Mouse (Mus musculus) cerebellum, adult 2 months (tissue): Measurements from ENCODE around the gene Atf4. TPM values are rescaled to one million over a fixed set of nuclear protein-coding genes. Genes with fewer than 3 reads are reported as not detected.

ENCODE experiments used
- DNase-seq, 2 experiments: peaks; one replicate each; pipeline ENCODE4 v3.0.0; 2021
- H3K27ac ChIP-seq: fragments of 200-500 bp; 2 replicates; pipeline ENCODE4 v1.5.1; 2012; ENCODE audit warnings: low read length, control low read depth, inconsistent platforms; ENCODE audit not compliant: insufficient read depth
- H3K27me3 ChIP-seq: fragments of 200-500 bp; 2 replicates; pipeline ENCODE4 v1.6.1; 2012; ENCODE audit warnings: inconsistent platforms, mild to moderate bottlenecking, low read length, moderate library complexity; ENCODE audit not compliant: control insufficient read depth, insufficient read depth
- H3K4me1 ChIP-seq: fragments of 200-500 bp; 2 replicates; pipeline ENCODE4 v1.6.1; 2011; ENCODE audit warnings: low read length; ENCODE audit not compliant: control insufficient read depth, insufficient read depth
- H3K4me3 ChIP-seq: fragments of 200-500 bp; replicated peaks from 2 replicates; pipeline ENCODE3; 2011; ENCODE audit warnings: mild to moderate bottlenecking, low read depth, low read length, control low read depth; ENCODE audit not compliant: insufficient read depth
- CTCF ChIP-seq: fragments of 200-500 bp; IDR thresholded peaks from 2 replicates; pipeline ENCODE4 v1.5.1; 2011; ENCODE audit warnings: low read depth, mild to moderate bottlenecking, control low read depth, low read length, moderate library complexity, borderline replicate concordance; ENCODE audit not compliant: insufficient read depth
- POLR2A ChIP-seq: fragments of 200-500 bp; IDR thresholded peaks from 2 replicates; pipeline ENCODE4 v1.6.1; 2011; ENCODE audit warnings: low read length, control low read depth, borderline replicate concordance; ENCODE audit not compliant: insufficient read depth
- WGBS: fragments of 180-500 bp; shearing (Covaris S2); methylation state at CpG from one replicate; pipeline ENCODE4 v1.1.7; 2018; 5-methylcytosine and 5-hydroxymethylcytosine counted together
- polyA plus RNA-seq: library from polyadenylated mRNA; depleted of rRNA; stranded (reverse); fragments of >200 nt; gene quantifications from 2 replicates; pipeline ENCODE4 v1.2.3, GENCODE M21; 2012; rRNA removed

Gene Atf4
- polyA plus RNA-seq, 1 experiment: 242 TPM

- TF ChIP-seq POLR2A (no peak), CTCF (no peak)
- Histone ChIP-seq H3K27ac (0 out of 2 replicates have a peak overlapping the region, but pooled peaks have one; percentile 9), H3K4me1 (peaks cover 45% of the 10 kb centered on the region), H3K4me3 (no peak overlapping the region), H3K27me3 (no peaks in the 10 kb centered on the region)
- peak; percentile 66 to 78 for DNase-seq
- 20% methylated on average over 14 of the region's 14 CpGs for WGBS
Measured at GRCm38 (mm10) chr15:80303779-80304178, 48.8 kb downstream of the Atf4 start.

- Histone ChIP-seq H3K4me1 (peaks cover 45% of the 10 kb centered on the region), H3K27ac (0 out of 2 replicates have a peak overlapping the region, but pooled peaks have one; percentile 9), H3K4me3 (no peak overlapping the region), H3K27me3 (no peaks in the 10 kb centered on the region)
- TF ChIP-seq CTCF (no peak), POLR2A (no peak)
- WGBS: 26% methylated on average over 12 of the region's 12 CpGs
- peak in 1 of 2 experiments; percentile 46 for DNase-seq
Measured at GRCm38 (mm10) chr15:80304188-80304587, 49.2 kb downstream of the Atf4 start.

GRCm38 (mm10) chr15:80306146-80306545 is 51.2 kb downstream of the Atf4 start:
- WGBS: 10% methylated on average over 8 of the region's 8 CpGs
- peaks cover 43% of the 10 kb centered on the region for H3K4me1 ChIP-seq
- no peak for TF ChIP-seq POLR2A
- no peak for TF ChIP-seq CTCF
- H3K27me3 ChIP-seq: no peaks in the 10 kb centered on the region
- peak; percentile 38 to 65 for DNase-seq
- no peak overlapping the region for H3K4me3 ChIP-seq
- no peak overlapping the region for H3K27ac ChIP-seq

Other genes with a start within 250 kb of the Atf4 start
- 15.4 and 16.0 TPM in 2 replicates for gene Pdgfb, start 240.2 kb upstream of the Atf4 start, polyA plus RNA-seq
- gene Syngr1, start 163.8 kb upstream of the Atf4 start, polyA plus RNA-seq: 448 and 455 TPM in 2 replicates
- gene Rpl3, start 163.3 kb upstream of the Atf4 start, polyA plus RNA-seq: 678 and 692 TPM in 2 replicates
- 50.0 and 50.2 TPM in 2 replicates for gene Tab1, start 122.1 kb upstream of the Atf4 start, polyA plus RNA-seq
- gene Mgat3, start 81.5 kb upstream of the Atf4 start, polyA plus RNA-seq: 106 and 114 TPM in 2 replicates
- 18.4 and 19.6 TPM in 2 replicates for gene Mief1, start 21.2 kb upstream of the Atf4 start, polyA plus RNA-seq
- gene AC140267.1, start 19.3 kb upstream of the Atf4 start, polyA plus RNA-seq: not detected in 2 replicates
- gene Rps19bp1, start 9.1 kb downstream of the Atf4 start, polyA plus RNA-seq: 34.3 and 38.6 TPM in 2 replicates
- 20.8 and 22.0 TPM in 2 replicates for gene Cacna1i, start 32.1 kb downstream of the Atf4 start, polyA plus RNA-seq